Mouse (Mus musculus) liver, embryonic 16.5 days (tissue): Measurements from ENCODE around the gene Abhd12. TPM values are rescaled to one million over a fixed set of nuclear protein-coding genes. Genes with fewer than 3 reads are reported as not detected.

Experiments used
- ATAC-seq: fragments of 200-750 bp; cut with Nextera tagmentation; 2 replicates; pipeline ENCODE4 v1.8.0; 2017; ENCODE audit warnings: low read depth, mild to moderate bottlenecking, moderate number of reproducible peaks, moderate library complexity
- H3K27ac ChIP-seq: fragments of 300-500 bp; sonication (generic); 2 replicates; pipeline ENCODE4 v1.5.1; 2014; ENCODE audit warnings: mild to moderate bottlenecking, low read length
- H3K27me3 ChIP-seq: fragments of 300-500 bp; sonication (generic); 2 replicates; pipeline ENCODE4 v1.6.1; 2014; ENCODE audit warnings: low read depth, low read length, mixed read lengths; ENCODE audit not compliant: control insufficient read depth, insufficient read depth
- H3K36me3 ChIP-seq: fragments of 300-500 bp; sonication (generic); 2 replicates; pipeline ENCODE4 v1.6.1; 2014; ENCODE audit warnings: mild to moderate bottlenecking; ENCODE audit not compliant: control insufficient read depth, insufficient read depth
- H3K4me1 ChIP-seq: fragments of 300-500 bp; sonication (generic); 2 replicates; pipeline ENCODE4 v1.6.1; 2014; ENCODE audit warnings: low read depth, low read length, mixed read lengths; ENCODE audit not compliant: control insufficient read depth
- H3K4me2 ChIP-seq: fragments of 300-500 bp; sonication (generic); 2 replicates; pipeline ENCODE4 v1.6.1; 2014; ENCODE audit warnings: low read depth, low read length, mixed read lengths
- H3K4me3 ChIP-seq: fragments of 300-500 bp; sonication (generic); 2 replicates; pipeline ENCODE4 v1.5.1; 2014; ENCODE audit warnings: low read depth, mild to moderate bottlenecking, low read length
- H3K9ac ChIP-seq: fragments of 300-500 bp; sonication (generic); 2 replicates; pipeline ENCODE4 v1.6.1; 2014; ENCODE audit warnings: low read depth, low read length
- H3K9me3 ChIP-seq: fragments of 300-500 bp; sonication (generic); replicated peaks from 2 replicates; pipeline ENCODE4 v1.6.1; 2016; ENCODE audit warnings: low read length; ENCODE audit not compliant: control insufficient read depth
- WGBS: fragments of 180-500 bp; shearing (Covaris S2); extraction: QIAGEN DNeasy Blood & Tissue Kit; methylation state at CpG from one replicate; pipeline ENCODE4 v1.1.7; 2014; ENCODE audit not compliant: insufficient replicate concordance; 5-methylcytosine and 5-hydroxymethylcytosine counted together
- polyA plus RNA-seq: library from polyadenylated mRNA; unstranded; fragments of >200 nt; fragmentation: Nextera tagmentation; extraction: Ambion mirVana; gene quantifications from 2 replicates; pipeline ENCODE4 v1.2.1, GENCODE M21; 2015

The Abhd12 gene
- polyA plus RNA-seq, 1 experiment from 2014 or later = 19.0 TPM

GRCm38 (mm10) chr2:150900341-150900740 lies 4.2 kb downstream of the Abhd12 start:
- no peak overlapping the region for H3K27ac ChIP-seq
- H3K27me3 ChIP-seq = no peaks in the 10 kb centered on the region
- H3K4me3 ChIP-seq = no peak overlapping the region
- no peaks in the 10 kb centered on the region for H3K36me3 ChIP-seq
- peaks cover 13% of the 10 kb centered on the region for H3K4me1 ChIP-seq
- H3K9ac ChIP-seq = no peak overlapping the region
- 73% methylated on average over 6 of the region's 6 CpGs for WGBS
- no peaks in the 10 kb centered on the region for H3K9me3 ChIP-seq
- ATAC-seq = no peak
- no peak overlapping the region for H3K4me2 ChIP-seq

DNA sequence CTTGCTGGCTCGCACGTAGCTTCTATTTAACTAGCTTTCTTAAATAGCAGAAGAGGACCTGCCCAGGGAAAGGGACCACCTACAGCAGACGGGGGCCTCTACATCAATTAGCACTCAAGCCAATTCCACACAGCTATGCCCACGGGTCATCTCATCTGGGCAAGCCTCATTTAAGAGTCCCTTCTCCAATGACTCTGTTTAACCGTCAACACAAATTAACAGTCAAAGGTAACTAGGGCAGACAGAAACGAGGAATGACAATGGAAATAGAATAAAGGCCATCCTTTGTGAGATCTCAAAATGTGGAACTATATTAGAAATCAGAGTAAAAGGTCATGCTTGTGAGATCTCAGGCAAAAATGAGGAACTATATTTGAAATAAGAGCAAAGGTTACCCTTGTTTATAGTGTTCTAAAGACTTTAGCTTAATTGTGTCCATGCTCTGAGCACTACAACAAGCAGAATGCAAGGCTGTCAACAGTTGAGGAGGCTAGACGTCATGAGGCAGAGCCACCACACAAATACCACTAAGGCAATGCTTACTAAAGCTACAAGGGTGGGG lies 8.8 kb downstream of the Abhd12 start:
- no peak overlapping the region for H3K4me3 ChIP-seq
- no peaks in the 10 kb centered on the region for H3K9me3 ChIP-seq
- H3K4me1 ChIP-seq = no peaks in the 10 kb centered on the region
- H3K27me3 ChIP-seq = no peaks in the 10 kb centered on the region
- no peaks in the 10 kb centered on the region for H3K36me3 ChIP-seq
- no peak overlapping the region for H3K9ac ChIP-seq
- WGBS = 66% methylated on average over 7 of the region's 7 CpGs
- ATAC-seq = no peak
- H3K4me2 ChIP-seq = no peak overlapping the region
- H3K27ac ChIP-seq = no peak overlapping the region

GRCm38 (mm10) chr2:150894617-150895267 lies 9.8 kb downstream of the Abhd12 start:
- Histone ChIP-seq H3K4me2 (no peak overlapping the region), H3K27me3 (no peaks in the 10 kb centered on the region), H3K4me3 (no peak overlapping the region), H3K9me3 (no peaks in the 10 kb centered on the region), H3K9ac (no peak overlapping the region), H3K36me3 (no peaks in the 10 kb centered on the region), H3K4me1 (no peaks in the 10 kb centered on the region), H3K27ac (no peak overlapping the region)
- no peak for ATAC-seq
- 54% methylated on average over 2 of the region's 2 CpGs for WGBS

DNA sequence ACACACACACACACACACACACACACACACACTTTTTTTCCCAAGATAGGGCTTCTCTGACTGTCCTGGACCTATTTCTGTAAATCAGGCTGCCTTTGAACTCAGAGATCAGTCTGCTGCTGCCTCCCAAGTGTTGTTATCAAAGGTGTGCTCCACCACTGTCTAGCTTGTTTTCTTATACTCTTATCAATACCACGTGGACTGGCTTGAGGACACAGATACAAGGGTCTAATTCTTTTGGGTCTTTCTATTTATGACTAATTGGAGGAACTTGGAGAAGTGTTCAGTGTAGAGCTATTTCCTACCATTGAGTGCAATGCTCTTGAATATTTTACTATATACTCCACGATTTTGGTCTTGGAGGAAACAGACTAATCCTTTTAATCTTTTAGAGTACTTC lies 17.2 kb downstream of the Abhd12 start:
- Histone ChIP-seq H3K4me1 (no peaks in the 10 kb centered on the region), H3K27me3 (no peaks in the 10 kb centered on the region), H3K4me3 (no peak overlapping the region), H3K9me3 (no peaks in the 10 kb centered on the region), H3K27ac (no peak overlapping the region), H3K4me2 (no peak overlapping the region), H3K9ac (no peak overlapping the region), H3K36me3 (no peaks in the 10 kb centered on the region)
- ATAC-seq = no peak
- 36% methylated on average over 2 of the region's 2 CpGs for WGBS

GRCm38 (mm10) chr2:150886315-150886714 lies 18.2 kb downstream of the Abhd12 start:
- H3K9me3 ChIP-seq = no peaks in the 10 kb centered on the region
- no peak for ATAC-seq
- no peaks in the 10 kb centered on the region for H3K4me1 ChIP-seq
- H3K4me3 ChIP-seq = no peak overlapping the region
- no peaks in the 10 kb centered on the region for H3K27me3 ChIP-seq
- no peak overlapping the region for H3K27ac ChIP-seq
- no peaks in the 10 kb centered on the region for H3K36me3 ChIP-seq
- no peak overlapping the region for H3K9ac ChIP-seq
- no peak overlapping the region for H3K4me2 ChIP-seq

DNA sequence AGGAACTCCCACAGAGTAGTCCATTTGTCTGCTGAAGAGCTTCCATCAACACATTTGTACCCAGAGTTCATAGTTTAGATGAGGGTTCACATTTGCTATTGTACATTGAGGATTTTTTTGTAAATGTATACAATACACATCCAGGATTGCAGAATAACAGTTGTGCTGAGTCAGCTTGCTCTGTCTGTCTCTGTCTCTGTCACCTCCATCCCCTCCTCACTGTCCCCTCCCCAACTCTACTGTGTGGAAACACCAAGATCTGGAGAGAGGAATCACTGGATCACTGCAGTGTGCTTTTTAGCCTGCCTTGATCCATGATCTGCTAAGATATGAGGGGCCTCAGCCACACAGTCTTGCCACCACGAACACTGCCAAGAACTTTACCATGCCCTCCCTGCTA lies 18.7 kb downstream of the Abhd12 start:
- no peaks in the 10 kb centered on the region for H3K4me1 ChIP-seq
- 39% methylated on average over 1 of the region's 1 CpGs for WGBS
- no peak overlapping the region for H3K9ac ChIP-seq
- no peaks in the 10 kb centered on the region for H3K27me3 ChIP-seq
- no peak overlapping the region for H3K4me3 ChIP-seq
- no peaks in the 10 kb centered on the region for H3K36me3 ChIP-seq
- H3K27ac ChIP-seq = no peak overlapping the region
- ATAC-seq = no peak
- no peaks in the 10 kb centered on the region for H3K9me3 ChIP-seq
- no peak overlapping the region for H3K4me2 ChIP-seq

GRCm38 (mm10) chr2:150884779-150885110 lies 19.8 kb downstream of the Abhd12 start:
- H3K36me3 ChIP-seq = no peaks in the 10 kb centered on the region
- H3K4me2 ChIP-seq = no peak overlapping the region
- 65% methylated on average over 1 of the region's 1 CpGs for WGBS
- H3K9me3 ChIP-seq = no peaks in the 10 kb centered on the region
- H3K27me3 ChIP-seq = no peaks in the 10 kb centered on the region
- no peaks in the 10 kb centered on the region for H3K4me1 ChIP-seq
- no peak overlapping the region for H3K4me3 ChIP-seq
- H3K9ac ChIP-seq = no peak overlapping the region
- no peak overlapping the region for H3K27ac ChIP-seq
- no peak for ATAC-seq

- Histone ChIP-seq H3K9ac (no peak overlapping the region), H3K9me3 (no peaks in the 10 kb centered on the region), H3K36me3 (no peaks in the 10 kb centered on the region), H3K27me3 (no peaks in the 10 kb centered on the region), H3K4me2 (no peak overlapping the region), H3K4me1 (no peaks in the 10 kb centered on the region), H3K4me3 (no peak overlapping the region), H3K27ac (no peak overlapping the region)
- WGBS = 65% methylated on average over 8 of the region's 8 CpGs
- ATAC-seq = no peak; the same call in 1 of the 2 replicates
These were observed 20.3 kb downstream of the Abhd12 start for GRCm38 (mm10) chr2:150884075-150884778.

DNA sequence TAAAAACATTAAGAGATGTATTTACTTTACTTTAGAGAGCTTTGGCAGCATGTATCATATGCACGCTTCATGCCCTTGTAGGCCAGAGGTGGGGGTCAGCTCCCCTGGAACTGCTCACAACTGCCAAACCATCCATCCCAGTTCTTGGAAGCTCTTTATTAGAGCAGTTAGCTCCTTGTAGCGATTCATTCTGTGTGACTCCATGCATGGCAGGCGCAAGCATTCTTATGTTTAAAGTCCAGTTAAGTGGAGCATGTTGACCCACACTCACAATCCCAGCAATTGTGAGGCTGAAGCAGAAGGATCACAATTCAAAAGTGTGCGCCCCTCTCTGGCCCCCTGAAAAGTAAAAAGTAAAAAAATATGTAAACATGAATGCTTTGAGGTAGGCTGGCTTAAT lies 27.0 kb downstream of the Abhd12 start:
- H3K4me2 ChIP-seq = no peak overlapping the region
- H3K27ac ChIP-seq = no peak overlapping the region
- no peaks in the 10 kb centered on the region for H3K9me3 ChIP-seq
- H3K36me3 ChIP-seq = no peaks in the 10 kb centered on the region
- H3K4me3 ChIP-seq = no peak overlapping the region
- H3K27me3 ChIP-seq = no peaks in the 10 kb centered on the region
- no peak overlapping the region for H3K9ac ChIP-seq
- ATAC-seq = no peak
- WGBS = 76% methylated on average over 4 of the region's 4 CpGs
- no peaks in the 10 kb centered on the region; the same call in 1 of the 2 replicates for H3K4me1 ChIP-seq
